Mouse (Mus musculus): Measurements from ENCODE around the gene Tmbim1.
A peak's percentile ranks its signal among the peaks of the same experiment; 100 is the strongest.
"Not testable (repeated sequence)": the region's sequence is repeated elsewhere in the genome, so short reads cannot be mapped to it uniquely, and the experiment has no call there.

Tmbim1 gene

DNA sequence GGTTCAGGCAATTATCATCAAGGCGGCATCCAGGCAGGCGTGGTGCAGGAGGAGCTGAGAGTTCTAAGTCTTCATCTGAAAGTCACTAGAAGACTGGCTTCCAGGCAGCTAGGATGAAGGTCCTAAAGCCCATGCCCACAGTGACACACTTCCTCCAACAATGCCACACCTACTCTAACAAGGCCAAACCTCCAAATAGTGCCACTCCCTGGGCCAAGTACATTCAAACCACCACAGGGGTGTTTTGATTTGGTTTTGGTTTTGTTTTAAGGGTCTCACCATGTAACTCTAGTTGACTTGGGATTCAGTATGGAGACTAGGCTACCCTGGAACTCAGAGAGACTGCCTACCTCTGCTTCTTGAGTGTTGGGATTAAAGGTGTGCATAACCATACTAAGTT lies at the start of gene Tmbim1:
Gene Tmbim1, minus strand, starts transcription at position 101 of the 400 bp plus-strand sequence.
- DNase-seq (ENCODE audit: low spot score) = no peak

DNA sequence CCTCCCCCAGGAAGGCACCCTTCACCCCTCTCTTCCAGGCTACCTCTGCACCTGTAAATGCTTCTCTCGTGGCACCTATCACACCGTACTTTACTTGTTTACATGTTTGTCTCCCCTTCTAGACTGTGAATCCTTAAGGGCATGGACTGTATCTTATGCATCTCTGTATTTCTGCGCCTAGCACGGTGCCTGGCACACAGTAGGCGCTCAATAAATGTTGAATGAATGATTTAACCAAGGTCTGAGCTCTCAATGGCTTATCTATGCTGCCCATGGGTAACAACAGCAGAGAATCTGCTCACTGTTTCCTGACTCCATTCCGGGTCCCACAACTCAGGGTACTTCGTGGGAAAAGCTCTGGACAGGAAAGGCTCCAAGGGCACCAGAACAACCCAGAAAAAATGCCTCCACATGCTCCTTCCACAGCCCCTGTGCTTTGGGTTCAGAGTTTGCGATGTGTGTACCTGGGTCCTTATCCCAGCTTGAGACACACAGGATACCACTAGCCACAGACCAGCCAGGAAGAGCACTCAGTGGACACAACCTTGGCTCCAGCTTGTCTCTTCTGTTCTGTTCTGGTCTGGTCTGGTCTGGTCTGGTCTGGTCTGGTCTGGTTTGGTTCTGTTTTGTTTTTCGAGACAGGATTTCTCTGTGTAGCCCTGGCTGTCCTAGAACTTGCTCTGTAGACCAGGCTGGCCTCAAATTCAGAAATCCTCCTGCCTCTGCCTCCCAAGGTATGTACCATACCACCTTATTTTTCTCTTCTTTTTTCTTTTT lies 48.2 kb upstream of the Tmbim1 start:
- DNase-seq (ENCODE audit: low spot score) = no peak

DNA sequence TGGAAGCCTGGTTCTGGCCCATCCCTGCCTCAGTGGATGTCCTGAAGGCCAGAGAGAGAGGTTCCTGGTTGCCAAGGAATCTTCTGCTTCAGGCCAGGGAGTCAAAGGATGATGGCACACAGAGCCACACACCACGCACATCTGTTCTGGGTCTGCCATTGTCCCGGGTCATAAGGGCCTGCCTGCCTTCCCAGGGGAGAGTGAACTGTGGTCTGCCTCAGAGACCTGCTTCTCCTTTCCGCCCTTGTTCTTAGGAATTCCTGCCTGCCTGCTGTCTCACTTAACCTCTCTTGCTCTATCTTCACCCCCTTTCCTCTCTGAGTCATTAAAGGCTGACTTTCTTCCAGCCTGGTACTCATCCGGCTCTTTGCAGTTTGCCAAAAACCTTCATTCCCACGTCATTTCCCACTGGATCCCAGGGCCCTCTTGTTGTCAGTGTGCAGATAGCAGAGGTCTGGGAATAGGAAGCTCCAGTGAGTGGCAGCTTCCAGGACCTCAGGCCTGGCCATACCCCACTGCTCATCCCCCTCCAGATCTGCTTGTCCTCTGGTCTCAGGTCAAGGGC lies 47.2 kb upstream of the Tmbim1 start:
- DNase-seq (ENCODE audit: low spot score) = no peak

DNA sequence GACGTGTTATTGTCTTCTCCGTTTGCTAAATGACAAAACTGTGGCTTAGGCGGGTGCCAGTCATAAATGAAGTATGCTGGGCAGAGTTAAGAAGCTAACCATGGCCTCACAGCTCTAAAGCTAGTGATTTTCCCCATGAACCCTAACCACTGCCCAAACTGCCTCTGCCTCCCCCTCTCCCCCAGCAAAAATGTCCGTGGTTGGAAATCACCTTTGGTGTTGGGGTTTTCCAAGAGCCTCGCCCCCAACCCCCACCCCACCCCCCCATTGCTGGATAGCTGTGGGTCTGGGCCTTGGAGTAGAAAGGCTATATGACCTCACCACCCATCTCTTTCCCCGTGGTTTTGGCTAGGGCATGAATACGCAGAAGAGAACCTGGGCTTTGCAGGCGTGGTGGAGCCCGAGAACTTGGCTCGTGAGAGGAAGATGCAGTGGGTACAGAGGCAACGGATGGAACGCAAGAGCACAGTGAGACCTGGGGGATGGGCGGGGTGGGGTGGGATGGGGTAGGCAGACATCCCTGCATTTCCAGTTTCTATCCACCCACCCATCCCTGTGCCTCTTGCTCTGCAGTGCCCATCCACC lies 45.9 kb upstream of the Tmbim1 start:
- no peak for DNase-seq (ENCODE audit: low spot score)

DNA sequence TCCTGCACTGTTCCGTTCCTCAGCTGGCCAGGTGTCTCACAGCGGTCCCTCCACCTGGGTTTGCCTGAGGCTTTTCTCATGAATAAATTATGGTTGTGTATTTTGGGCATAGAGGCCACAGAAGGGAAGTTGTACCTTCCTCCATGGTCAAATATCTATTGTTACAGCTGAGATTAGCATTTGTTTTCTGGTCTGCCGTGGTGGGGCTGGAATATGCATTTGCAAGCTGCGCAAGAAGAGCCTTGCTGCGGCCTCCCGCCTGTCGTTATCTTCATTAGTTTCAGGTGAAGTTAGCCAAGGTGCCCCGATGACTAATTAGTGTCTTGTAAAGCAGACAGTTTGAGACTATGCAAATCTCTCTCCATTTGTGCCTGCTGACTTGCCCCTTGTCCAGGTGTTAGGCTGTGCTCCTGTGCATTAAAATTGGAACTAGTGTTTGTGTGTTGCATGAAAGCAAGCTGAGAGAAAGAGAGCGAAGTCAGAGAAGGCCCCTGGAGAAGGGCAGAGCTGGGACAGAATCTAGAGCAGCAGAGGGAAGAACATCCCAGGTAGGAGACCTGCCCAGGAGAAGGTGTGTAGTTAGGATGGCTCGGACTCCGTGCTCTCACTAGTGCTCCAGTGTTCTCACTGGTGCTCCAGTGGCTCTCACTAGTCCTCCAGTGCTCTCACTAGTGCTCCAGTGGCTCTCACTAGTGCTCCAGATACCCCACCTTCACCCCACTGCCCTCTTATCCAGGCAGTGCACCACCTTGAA lies 38.9 kb upstream of the Tmbim1 start:
- DNase-seq (ENCODE audit: low spot score) = no peak

DNA sequence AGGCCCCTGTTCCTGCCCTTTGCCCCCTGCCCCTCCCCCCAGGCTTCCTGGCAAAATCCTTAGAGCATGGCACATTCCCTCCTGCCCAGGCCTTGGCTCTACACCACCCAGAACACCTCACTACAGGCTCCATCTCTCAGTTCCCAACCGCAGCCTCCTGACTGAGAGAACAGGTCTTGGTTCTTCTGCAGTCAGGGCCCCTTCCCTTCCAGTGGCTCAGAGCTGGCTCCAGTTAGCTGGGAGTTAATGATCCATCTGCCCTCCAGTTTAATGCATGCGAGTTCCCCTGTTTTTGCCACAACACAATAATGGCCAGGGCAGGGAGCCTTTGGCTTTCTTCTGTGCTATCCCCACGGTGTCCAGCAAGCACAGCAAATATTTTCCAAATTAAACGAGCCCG lies 37.7 kb upstream of the Tmbim1 start:
- DNase-seq (ENCODE audit: low spot score) = no peak

DNA sequence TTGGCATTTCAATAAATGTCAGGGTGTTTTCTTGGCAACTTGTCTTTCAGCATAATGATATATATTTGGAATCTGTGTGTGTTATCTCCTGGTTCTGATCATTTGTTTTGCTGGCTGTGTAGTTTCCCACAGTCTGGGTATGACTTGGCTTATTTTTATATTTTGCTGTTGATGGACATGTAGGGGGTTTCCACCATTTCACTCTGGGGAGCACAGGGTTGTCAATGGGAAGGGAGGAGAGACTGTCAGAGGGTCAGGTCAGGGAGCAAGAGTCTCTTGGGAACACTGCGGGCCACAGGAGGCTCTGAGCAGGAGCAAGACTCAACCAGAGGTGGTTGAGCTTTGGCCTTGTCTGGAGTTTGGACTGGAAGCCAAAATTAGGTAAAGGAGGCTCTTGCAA lies 36.9 kb upstream of the Tmbim1 start:
- no peak for DNase-seq (ENCODE audit: low spot score)

DNA sequence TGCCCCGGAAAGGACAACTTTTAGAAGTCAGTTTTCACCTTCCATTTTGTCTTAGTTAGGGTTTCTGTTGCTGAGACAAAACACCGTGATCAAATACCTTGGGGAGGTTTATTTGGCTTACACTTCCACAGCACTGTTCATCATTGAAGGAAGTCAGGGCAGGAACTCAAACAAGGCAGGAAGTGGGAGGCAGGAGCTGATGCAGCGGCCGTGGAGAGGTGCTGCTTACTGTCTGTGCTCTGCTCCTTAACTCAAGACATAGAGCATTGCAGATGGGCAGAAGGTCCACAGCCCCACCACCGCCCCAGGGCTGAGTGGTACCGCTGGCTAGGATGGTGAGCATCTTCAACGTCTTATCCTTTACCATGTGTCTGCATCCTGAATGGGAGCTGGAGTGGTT lies 36.5 kb upstream of the Tmbim1 start:
- DNase-seq (ENCODE audit: low spot score) = no peak

DNA sequence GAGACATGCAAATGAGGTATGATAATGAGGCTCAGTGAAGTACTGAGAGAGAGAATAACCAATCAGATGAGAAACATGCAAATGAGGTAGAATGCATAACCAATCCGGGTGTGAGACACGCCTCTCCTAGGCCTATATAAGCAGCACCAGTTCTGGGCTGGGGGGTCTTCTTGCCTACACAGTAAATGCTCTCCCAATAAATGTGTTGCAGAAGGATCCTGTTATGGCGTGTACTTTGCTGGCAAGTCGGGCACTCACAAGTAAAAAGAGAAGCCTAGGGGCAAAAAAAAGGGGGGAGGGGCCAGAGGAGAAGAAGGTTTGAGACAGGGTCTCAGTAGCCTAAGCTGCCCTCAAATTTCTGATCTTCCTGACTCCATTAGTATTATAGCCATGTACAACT lies 35.6 kb upstream of the Tmbim1 start:
- DNase-seq (ENCODE audit: low spot score) = not testable (repeated sequence)

DNA sequence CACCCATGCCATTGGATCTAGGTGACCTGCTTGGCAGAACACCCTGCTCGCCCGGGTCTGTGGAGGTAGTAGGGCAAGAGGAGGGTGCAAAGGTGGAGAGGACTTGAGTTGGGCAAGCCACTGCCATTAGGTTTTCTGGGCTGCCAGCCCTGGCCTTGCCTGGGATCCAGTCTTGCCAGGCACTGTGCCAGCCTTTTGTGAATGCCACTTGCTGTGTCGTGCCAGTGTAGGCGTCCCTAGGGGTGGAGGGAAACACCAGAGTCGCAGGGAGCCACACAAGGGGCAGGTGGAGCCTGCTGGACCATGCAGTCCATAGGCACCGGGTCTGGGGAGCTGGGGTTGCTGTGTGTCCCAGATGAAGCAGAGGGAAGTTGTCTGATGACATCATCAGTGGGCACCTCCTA lies 34.9 kb upstream of the Tmbim1 start:
- DNase-seq (ENCODE audit: low spot score) = peak; percentile 78

DNA sequence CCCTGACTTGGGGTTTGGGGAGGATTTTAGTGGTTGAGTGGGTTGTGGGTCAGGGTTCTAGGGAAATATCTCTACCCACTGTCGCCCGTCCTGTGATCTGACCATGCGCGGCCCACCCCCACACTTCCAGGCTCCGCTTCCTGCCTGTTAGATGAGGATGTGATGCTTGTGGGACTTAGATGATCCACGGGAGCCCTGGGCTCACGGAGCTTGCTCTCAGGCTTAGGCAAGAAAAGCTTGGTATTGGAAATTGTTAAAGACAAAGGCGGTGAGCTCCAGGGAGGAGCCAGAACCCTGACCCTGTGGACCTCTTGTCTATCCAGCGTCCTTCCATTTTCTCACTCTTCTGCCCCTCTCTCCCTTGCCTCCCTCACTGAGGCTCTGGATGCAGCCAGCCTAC lies 34.5 kb upstream of the Tmbim1 start:
- no peak for DNase-seq (ENCODE audit: low spot score)

DNA sequence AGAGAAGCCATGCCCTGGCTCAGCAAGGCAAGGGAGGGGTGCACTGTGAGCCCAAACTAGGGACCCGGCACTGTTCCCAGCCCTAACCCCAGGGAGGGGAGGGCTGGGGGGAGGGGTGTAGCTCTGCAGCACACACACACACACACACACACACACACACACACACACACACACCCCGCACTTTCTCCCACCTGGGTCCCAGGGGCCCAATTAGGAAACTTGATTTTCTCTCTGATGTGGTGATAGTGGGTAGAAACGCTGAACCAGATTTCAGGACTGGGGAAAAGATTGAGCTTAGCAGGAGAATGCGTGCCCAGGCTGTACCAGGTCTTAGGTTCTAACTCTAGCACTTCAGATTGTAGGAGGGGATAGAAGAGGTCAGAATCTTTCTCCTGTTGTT lies 33.2 kb upstream of the Tmbim1 start:
- DNase-seq (ENCODE audit: low spot score) = no peak

DNA sequence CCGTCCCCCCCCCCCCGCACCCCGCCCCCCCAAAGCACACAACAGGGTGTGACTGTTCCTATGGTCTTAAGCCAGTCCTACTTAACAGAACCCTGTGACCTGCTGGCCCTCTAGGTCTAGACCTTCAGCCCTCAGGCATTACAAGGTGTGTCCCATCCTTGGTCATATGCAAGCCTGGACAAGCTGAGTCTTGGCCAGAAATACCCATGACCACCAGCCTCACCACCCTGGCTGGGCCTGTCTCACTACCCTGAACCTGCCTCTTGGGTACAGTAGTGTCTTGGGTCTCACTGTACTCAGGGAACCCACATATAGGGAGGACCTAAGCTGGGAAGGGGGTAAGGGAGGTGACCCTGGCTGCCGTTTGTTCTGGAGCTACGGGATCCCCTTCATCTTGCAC lies 32.6 kb upstream of the Tmbim1 start:
- DNase-seq (ENCODE audit: low spot score) = no peak

DNA sequence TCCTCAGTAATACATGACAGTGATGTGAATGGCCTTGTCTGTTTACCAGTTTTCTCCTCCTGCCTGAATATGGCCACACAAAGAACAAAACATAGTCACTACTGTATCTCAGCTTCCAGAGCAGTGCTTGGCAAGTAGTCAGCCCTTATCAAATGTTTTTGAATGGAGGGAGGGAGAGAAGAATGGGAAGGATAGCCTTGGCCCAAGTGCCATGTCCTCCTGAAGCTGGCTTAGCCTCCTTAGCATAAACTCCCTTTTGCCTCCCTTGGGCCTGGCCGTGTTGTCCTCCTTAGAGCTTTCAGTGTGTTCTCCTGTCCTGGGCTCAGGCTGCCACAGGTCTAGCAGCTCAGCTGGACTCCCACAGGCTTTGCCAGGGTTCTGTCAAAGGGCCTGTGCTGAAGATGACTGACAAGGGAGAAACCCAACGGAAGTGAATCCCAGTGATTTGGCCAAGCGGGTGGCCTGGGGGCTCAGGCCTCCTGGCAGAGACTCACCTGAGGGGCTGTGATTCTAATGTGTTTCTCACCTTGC lies 31.9 kb upstream of the Tmbim1 start:
- DNase-seq (ENCODE audit: low spot score) = no peak

DNA sequence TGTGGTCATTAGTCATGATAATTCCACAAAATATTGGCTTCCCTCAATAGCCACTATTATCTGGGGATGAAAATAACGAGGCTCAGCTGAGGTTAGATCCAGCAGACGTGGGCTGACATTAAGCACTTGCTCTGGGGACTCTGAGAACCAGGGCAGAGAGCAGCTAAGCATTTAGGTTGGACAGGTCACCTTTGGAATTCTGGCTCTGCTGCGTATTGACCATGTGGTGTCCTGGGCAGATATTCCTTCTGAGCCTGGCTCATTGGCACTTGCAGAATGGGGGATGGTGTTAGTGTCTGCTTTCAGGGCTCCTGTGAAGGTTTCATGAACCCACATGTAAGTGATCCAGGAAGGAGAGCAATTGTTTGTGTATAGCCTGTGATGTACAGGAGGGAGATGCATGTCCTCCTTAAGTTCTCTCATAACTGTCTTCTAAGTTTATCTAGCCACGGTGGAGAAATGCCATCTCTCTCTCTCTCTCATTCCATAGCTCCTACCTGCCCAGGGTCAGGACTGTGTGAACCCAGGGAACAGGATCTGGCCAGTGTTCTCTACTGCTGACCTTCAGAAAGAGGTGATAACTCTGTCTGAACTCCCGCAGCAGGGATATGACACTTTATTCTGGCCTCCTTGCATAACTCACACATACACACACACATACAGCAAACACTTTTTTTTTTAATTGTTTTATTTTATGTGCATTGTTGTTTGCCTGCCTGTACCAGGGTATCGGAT lies 30.2 kb upstream of the Tmbim1 start:
- no peak for DNase-seq (ENCODE audit: low spot score)

DNA sequence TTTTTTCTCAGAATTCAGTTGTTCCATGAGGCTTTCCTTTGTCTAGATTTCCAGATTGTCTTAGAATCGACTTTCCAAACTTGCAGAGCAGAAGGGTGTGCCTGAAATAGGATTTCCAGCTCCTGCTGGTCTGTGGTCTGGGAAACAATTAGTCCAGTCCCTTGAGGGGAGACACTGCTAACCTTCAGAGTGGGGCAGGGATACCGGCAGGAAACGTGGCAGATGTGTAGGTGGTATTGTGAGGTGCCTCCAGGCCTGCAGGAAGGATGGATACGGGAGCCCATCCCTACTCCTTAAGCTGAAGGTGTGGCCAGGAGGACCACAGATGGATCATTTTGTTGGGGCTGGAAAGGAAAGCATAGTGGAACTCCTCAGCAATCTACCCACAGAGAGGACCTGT lies 29.6 kb upstream of the Tmbim1 start:
- no peak for DNase-seq (ENCODE audit: low spot score)

DNA sequence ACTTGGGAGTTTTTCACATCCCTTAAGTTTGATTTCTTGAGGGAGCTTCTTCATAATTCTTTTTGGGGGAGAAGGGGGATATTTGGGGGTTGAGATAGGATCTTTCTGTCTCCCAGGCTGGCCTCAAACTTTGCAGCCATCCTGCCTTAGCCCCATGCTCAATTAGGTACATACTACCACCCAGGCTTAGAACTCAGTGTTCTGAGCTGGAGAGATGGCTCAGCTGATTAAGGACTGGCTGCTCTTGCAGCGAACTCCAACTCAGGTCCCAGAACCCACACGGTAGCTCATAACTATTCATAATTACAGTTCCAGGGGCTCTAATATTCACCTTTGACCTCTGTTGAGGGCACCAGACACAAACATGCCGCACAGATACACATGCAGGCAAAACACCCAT lies 29.2 kb upstream of the Tmbim1 start:
- DNase-seq (ENCODE audit: low spot score) = no peak

DNA sequence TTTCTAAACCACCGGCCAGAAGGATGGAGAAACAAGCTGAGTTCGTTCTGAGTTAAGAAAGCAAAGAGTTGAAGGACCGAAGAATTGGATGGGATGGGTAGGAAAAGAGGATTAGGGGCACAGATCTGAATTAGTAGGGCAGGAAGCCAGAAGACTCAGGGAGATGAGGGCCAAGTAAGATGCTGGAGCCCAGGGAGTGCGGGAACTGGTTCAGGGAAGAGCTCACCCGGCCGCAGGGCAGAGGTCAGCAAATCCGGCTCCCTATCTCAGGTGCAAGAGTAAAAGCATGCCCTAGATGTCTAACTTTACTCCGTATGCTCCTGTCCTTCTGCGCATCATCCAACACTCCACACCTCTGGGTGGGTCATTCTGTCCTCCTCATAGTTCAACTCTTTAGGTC lies 27.5 kb upstream of the Tmbim1 start:
- DNase-seq (ENCODE audit: low spot score) = no peak

DNA sequence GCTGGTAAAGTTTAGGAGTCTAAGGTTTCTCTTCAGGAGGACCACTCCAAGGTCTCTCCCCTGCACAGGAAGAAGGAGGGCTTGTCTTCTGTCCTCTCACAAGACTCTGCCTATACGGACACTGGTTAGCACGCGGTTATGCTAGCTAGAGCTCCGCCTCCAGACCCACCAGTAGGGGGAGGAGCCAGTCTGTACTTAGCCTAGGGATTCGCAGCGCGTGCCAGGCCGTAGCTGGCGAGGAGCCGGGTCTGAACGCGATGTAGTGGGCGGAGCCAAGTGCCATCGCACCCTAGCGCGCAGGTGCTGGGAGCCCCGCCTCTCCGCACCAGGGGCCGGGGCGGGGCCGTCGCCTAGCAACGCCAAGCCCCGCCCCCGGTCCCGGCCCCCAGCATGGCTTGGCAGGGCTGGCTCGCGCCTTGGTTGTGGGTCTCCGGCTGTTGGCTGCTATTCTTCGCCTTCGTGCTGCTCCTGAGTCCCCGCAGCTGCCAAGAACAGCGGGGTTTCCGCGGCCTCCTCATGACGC lies 26.9 kb upstream of the Tmbim1 start:
- peak; percentile 97 for DNase-seq (ENCODE audit: low spot score)

DNA sequence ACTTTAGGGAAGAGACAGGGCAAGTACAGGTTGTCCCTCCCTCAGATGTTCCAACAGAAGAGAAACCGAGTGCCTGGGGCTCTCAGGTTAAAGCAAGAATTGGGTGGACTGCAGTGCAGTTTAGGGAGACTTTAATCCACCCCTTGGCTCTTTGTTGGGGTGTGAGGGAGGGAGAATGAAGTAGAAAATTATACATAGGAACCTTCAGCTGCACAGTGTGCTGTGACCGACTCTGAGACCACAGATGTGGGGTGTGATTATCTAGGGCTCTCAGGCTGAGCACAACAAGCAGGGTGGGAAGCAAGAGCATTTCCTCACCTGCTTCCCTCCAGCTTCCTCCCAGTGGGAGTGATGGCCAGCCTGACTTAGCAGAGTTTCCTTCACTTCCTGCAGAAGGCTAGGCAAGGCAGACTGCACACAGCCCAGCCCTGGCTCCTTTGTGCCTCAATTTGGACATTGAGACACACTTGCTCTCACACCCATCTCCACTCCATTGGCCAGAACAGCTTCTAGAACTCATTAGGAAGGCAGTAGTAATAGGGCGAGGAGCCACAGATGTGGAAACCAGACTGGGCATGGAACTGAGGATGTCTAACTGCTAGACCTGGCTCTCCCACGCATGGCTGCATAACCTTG lies 25.7 kb upstream of the Tmbim1 start:
- DNase-seq (ENCODE audit: low spot score) = no peak

DNA sequence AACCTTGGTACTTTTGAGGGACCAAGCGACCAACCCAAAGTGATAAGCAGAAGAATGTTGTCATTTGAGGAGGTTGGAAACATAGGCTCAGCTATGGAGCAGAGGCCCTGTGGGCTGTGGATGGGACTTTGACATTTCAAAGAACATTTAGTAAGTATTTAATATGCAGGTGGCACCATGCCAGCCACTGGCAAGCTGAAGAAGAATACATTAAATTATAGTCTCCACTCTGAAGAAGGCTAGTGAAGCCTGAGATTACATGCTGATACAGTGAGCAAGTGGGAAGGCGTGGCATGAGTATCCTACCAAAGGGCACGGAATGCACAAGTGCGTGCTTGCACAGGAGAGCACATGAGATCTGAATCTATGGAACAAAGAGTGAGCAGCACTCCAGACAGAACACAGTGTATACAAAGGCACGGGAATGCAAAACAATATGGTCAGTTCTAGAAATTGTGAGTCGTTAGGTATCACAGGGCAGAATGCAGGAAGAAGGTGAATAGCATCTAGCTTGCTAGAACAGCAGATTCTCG lies 24.5 kb upstream of the Tmbim1 start:
- no peak for DNase-seq (ENCODE audit: low spot score)
